Mouse (Mus musculus) CH12.LX (cell line): ENCODE results near the gene Chmp5. TPM values are rescaled to one million over a fixed set of nuclear protein-coding genes. Genes with fewer than 3 reads are reported as not detected.

Experiments used
- DNase-seq: peaks from one replicate; pipeline ENCODE4 v3.0.0-alpha.2; 2013; ENCODE audit errors: extremely low read depth
- H3K27ac ChIP-seq: 2 replicates; pipeline ENCODE4 v1.5.1; 2012; ENCODE audit warnings: low read depth, mild to moderate bottlenecking, control low read depth, moderate library complexity; ENCODE audit not compliant: insufficient read depth
- H3K27me3 ChIP-seq: replicated peaks from 2 replicates; pipeline ENCODE3; 2012; ENCODE audit warnings: inconsistent platforms
- H3K36me3 ChIP-seq, 2 experiments: replicated peaks in 1 of 2; 2 replicates each; pipeline versions ENCODE3 to v1.6.1; 2012; ENCODE audit warnings: inconsistent platforms in 1 of 2, low read length in 1 of 2, mild to moderate bottlenecking in 1 of 2, mixed read lengths in 1 of 2, moderate library complexity in 1 of 2; ENCODE audit not compliant: control insufficient read depth in 1 of 2, insufficient read depth in 1 of 2
- H3K4me1 ChIP-seq, 2 experiments: 2 replicates each; pipeline ENCODE4 v1.6.1; 2012; ENCODE audit warnings: inconsistent platforms in 1 of 2, moderate library complexity in 1 of 2; ENCODE audit not compliant: insufficient read depth in 2 of 2, control insufficient read depth in 1 of 2
- H3K4me2 ChIP-seq: 2 replicates; pipeline ENCODE4 v1.6.1; 2012; ENCODE audit warnings: low read depth, mild to moderate bottlenecking, control low read depth; ENCODE audit not compliant: poor library complexity, insufficient read depth, severe bottlenecking
- H3K4me3 ChIP-seq, 3 experiments: fragments of 150-350 bp in 1 of 3; sonication (generic) in 1 of 3; replicated peaks in 1 of 3; 2 replicates each; pipeline versions ENCODE3 to v1.5.1; 2011 to 2012; ENCODE audit warnings: low read depth in 2 of 3, low read length in 2 of 3, mild to moderate bottlenecking in 2 of 3, moderate library complexity in 2 of 3, control low read depth in 1 of 3, improper control_type of control experiment in 1 of 3, inconsistent platforms in 1 of 3, mixed read lengths in 1 of 3; ENCODE audit not compliant: poor library complexity in 1 of 3
- H3K79me2 ChIP-seq: replicated peaks from 2 replicates; pipeline ENCODE4 v1.6.1; 2012; ENCODE audit warnings: mild to moderate bottlenecking, moderate library complexity; ENCODE audit not compliant: control insufficient read depth, poor library complexity, insufficient read depth, severe bottlenecking; ENCODE audit errors: extremely low read depth
- H3K9ac ChIP-seq: 2 replicates; pipeline ENCODE4 v1.6.1; 2012; ENCODE audit warnings: low read depth, mild to moderate bottlenecking, control low read depth, moderate library complexity; ENCODE audit not compliant: insufficient read depth
- H3K9me3 ChIP-seq: replicated peaks from 2 replicates; pipeline ENCODE3; 2012; ENCODE audit warnings: low read length, inconsistent platforms, mixed read lengths
- CHD1 ChIP-seq: IDR thresholded peaks from 2 replicates; pipeline ENCODE4 v1.6.1; 2012; ENCODE audit warnings: low read depth, low read length, improper control_type of control experiment, inconsistent platforms
- CHD2 ChIP-seq: IDR thresholded peaks from 2 replicates; pipeline ENCODE4 v1.6.1; 2011; ENCODE audit warnings: low read length, improper control_type of control experiment
- CTCF ChIP-seq, 2 experiments: IDR thresholded peaks in 1 of 2; conservative IDR thresholded peaks in 1 of 2; 2 replicates each; pipeline ENCODE4 v1.5.1; 2011 to 2012; ENCODE audit warnings: low read depth in 2 of 2, low read length in 2 of 2, improper control_type of control experiment in 1 of 2, inconsistent platforms in 1 of 2, mild to moderate bottlenecking in 1 of 2, moderate library complexity in 1 of 2
- E2F4 ChIP-seq: IDR thresholded peaks from 2 replicates; pipeline ENCODE4 v1.6.1; 2011; ENCODE audit warnings: low read depth, low read length, improper control_type of control experiment; ENCODE audit not compliant: insufficient replicate concordance
- ETS1 ChIP-seq: conservative IDR thresholded peaks from 2 replicates; pipeline ENCODE4 v1.6.1; 2012; ENCODE audit warnings: low read depth, mild to moderate bottlenecking, inconsistent platforms, low read length, improper control_type of control experiment, moderate library complexity
- GABPA ChIP-seq: IDR thresholded peaks from 2 replicates; pipeline ENCODE4 v1.6.1; 2012; ENCODE audit warnings: low read depth, low read length, improper control_type of control experiment, inconsistent platforms; ENCODE audit not compliant: insufficient replicate concordance
- HCFC1 ChIP-seq: IDR thresholded peaks from 2 replicates; pipeline ENCODE4 v1.6.1; 2012; ENCODE audit warnings: low read depth, mild to moderate bottlenecking, inconsistent platforms, low read length, improper control_type of control experiment
- IRF4 ChIP-seq: IDR thresholded peaks from 2 replicates; pipeline ENCODE4 v1.6.1; 2014; ENCODE audit warnings: low read depth, mild to moderate bottlenecking, inconsistent platforms, low read length, improper control_type of control experiment
- JUND ChIP-seq: conservative IDR thresholded peaks from 2 replicates; pipeline ENCODE4 v1.6.1; 2011; ENCODE audit warnings: low read depth, low read length, improper control_type of control experiment
- KAT2A ChIP-seq: IDR thresholded peaks from 2 replicates; pipeline ENCODE4 v1.6.1; 2012; ENCODE audit warnings: low read length, improper control_type of control experiment, inconsistent platforms; ENCODE audit not compliant: insufficient replicate concordance
- MAZ ChIP-seq: IDR thresholded peaks from 2 replicates; pipeline ENCODE4 v1.6.1; 2012; ENCODE audit warnings: low read depth, mild to moderate bottlenecking, inconsistent platforms, low read length, improper control_type of control experiment, moderate library complexity
- MEF2A ChIP-seq: IDR thresholded peaks from 2 replicates; pipeline ENCODE4 v1.6.1; 2014; ENCODE audit warnings: low read depth, mild to moderate bottlenecking, inconsistent platforms, low read length, improper control_type of control experiment, borderline replicate concordance
- MXI1 ChIP-seq: IDR thresholded peaks from 2 replicates; pipeline ENCODE4 v1.6.1; 2011; ENCODE audit warnings: mild to moderate bottlenecking, low read depth, low read length, improper control_type of control experiment
- MYC ChIP-seq: IDR thresholded peaks from 2 replicates; pipeline ENCODE4 v1.6.1; 2011; ENCODE audit warnings: low read depth, mild to moderate bottlenecking, improper control_type of control experiment, low read length
- NELFE ChIP-seq: IDR thresholded peaks from 2 replicates; pipeline ENCODE4 v1.6.1; 2011; ENCODE audit warnings: low read depth, low read length, improper control_type of control experiment
- POLR2AphosphoS2 ChIP-seq: IDR thresholded peaks from 2 replicates; pipeline ENCODE4 v1.6.1; 2011; ENCODE audit warnings: low read depth, low read length, improper control_type of control experiment
- RAD21 ChIP-seq: IDR thresholded peaks from 2 replicates; pipeline ENCODE4 v1.6.1; 2011; ENCODE audit warnings: low read depth, mild to moderate bottlenecking, low read length, improper control_type of control experiment, moderate library complexity
- SMC3 ChIP-seq: IDR thresholded peaks from 2 replicates; pipeline ENCODE4 v1.6.1; 2011; ENCODE audit warnings: low read depth, low read length, improper control_type of control experiment
- TBP ChIP-seq: conservative IDR thresholded peaks from 2 replicates; pipeline ENCODE4 v1.6.1; 2011; ENCODE audit warnings: low read depth, low read length, improper control_type of control experiment
- UBTF ChIP-seq: IDR thresholded peaks from 2 replicates; pipeline ENCODE4 v1.6.1; 2012; ENCODE audit warnings: low read depth, mild to moderate bottlenecking, inconsistent platforms, low read length, improper control_type of control experiment, moderate library complexity
- ZMIZ1 ChIP-seq: IDR thresholded peaks from 2 replicates; pipeline ENCODE4 v1.6.1; 2012; ENCODE audit warnings: low read depth, mild to moderate bottlenecking, inconsistent platforms, low read length, improper control_type of control experiment
- ZNF384 ChIP-seq: IDR thresholded peaks from 2 replicates; pipeline ENCODE4 v1.6.1; 2012; ENCODE audit warnings: low read depth, low read length, improper control_type of control experiment, inconsistent platforms
- dilution Hi-C: fragments of 300-500 bp; cut with MboI; formaldehyde crosslinking; loops from 2 replicates; pipeline ENCODE4 v1.14.3; 2020; ENCODE audit warnings: low sequenced_read_pairs; ENCODE audit not compliant: extremely low pct_unique_long_range_greater_than_20kb, extremely low pct_ligation_motif_present
- in situ Hi-C: fragments of 300-500 bp; cut with MboI; formaldehyde crosslinking; loops from 3 replicates; pipeline ENCODE4 v1.14.3; 2019; ENCODE audit warnings: low sequenced_read_pairs, low pct_ligation_motif_present, low pct_unique_long_range_greater_than_20kb, mixed read lengths
- polyA plus RNA-seq: library from polyadenylated mRNA; unstranded; fragments of >175 nt; gene quantifications from 2 replicates; pipeline ENCODE4 v1.2.1, GENCODE M21; 2012; ENCODE audit warnings: low read depth; ENCODE audit not compliant: insufficient read length
- total RNA-seq, 2 experiments: library from RNA; depleted of rRNA; stranded (reverse); fragments of 300-350 nt in 1 of 2; fragments of >200 nt in 1 of 2; gene quantifications; 2 replicates each; pipeline ENCODE4 v1.2.3; 2012 to 2014

Gene Chmp5
- total and polyA plus RNA-seq, 3 experiments = 45.9 to 86.7 (median 53.0) TPM

- dilution Hi-C loops (no loop called here), in situ Hi-C loops (no loop called here)
- Histone ChIP-seq H3K36me3 (peaks cover 0 to 2% of the 10 kb centered on the region in 2 experiments), H3K4me2 (no peak overlapping the region), H3K4me1 (peaks cover 0 to 6% of the 10 kb centered on the region in 2 experiments; a peak in 2 of 4 replicates), H3K27me3 (no peaks in the 10 kb centered on the region), H3K4me3 (no peak overlapping the region), H3K27ac (no peak overlapping the region), H3K79me2 (no peaks in the 10 kb centered on the region), H3K9me3 (no peaks in the 10 kb centered on the region), H3K9ac (no peak overlapping the region)
- no peak for DNase-seq
- TF ChIP-seq ETS1 = no peak
- no peak for TF ChIP-seq JUND
- TF ChIP-seq CHD1 = no peak
- no peak for TF ChIP-seq MEF2A
- TF ChIP-seq GABPA = no peak
- no peak for TF ChIP-seq CTCF (conservative IDR thresholded peaks at IDR 0.05 in 1 of 2, IDR thresholded peaks at IDR 0.05 in 1 of 2; ENCODE audit: low read depth in 2 of 2, low read length in 2 of 2)
Measured at GRCm38 (mm10) chr4:40925568-40925967, 22.6 kb upstream of the Chmp5 start.

- H3K27ac ChIP-seq = no peak overlapping the region
Measured at GRCm38 (mm10) chr4:40929046-40929445, 19.2 kb upstream of the Chmp5 start.

GRCm38 (mm10) chr4:40933694-40934093 is 14.5 kb upstream of the Chmp5 start:
- TF ChIP-seq CHD1 = no peak
- no peak for TF ChIP-seq CHD2
- TF ChIP-seq KAT2A = no peak
- TF ChIP-seq E2F4 = no peak
- TF ChIP-seq TBP = no peak
- TF ChIP-seq ZMIZ1 = no peak
- no peak for TF ChIP-seq ZNF384
- TF ChIP-seq UBTF = no peak
- TF ChIP-seq MAZ = no peak
- no peak for TF ChIP-seq IRF4
- no peak for TF ChIP-seq POLR2AphosphoS2
- TF ChIP-seq SMC3 = no peak
- no peak for TF ChIP-seq RAD21
- TF ChIP-seq NELFE = no peak
- TF ChIP-seq MXI1 = no peak
- TF ChIP-seq GABPA = no peak
- no peak for TF ChIP-seq HCFC1
- in situ Hi-C loops (no loop called here), dilution Hi-C loops (no loop called here)
- peaks cover 0 to 6% of the 10 kb centered on the region in 2 experiments; a peak in 2 of 4 replicates for H3K4me1 ChIP-seq
- no peaks in the 10 kb centered on the region for H3K9me3 ChIP-seq
- DNase-seq = no peak
- no peak overlapping the region for H3K27ac ChIP-seq
- no peak overlapping the region for H3K4me3 ChIP-seq
- no peak overlapping the region for H3K4me2 ChIP-seq
- no peak overlapping the region for H3K9ac ChIP-seq
- peaks cover 48 to 73% of the 10 kb centered on the region in 2 experiments for H3K36me3 ChIP-seq
- no peaks in the 10 kb centered on the region for H3K79me2 ChIP-seq
- H3K27me3 ChIP-seq = no peaks in the 10 kb centered on the region

More at GRCm38 (mm10) chr4:40929046-40929445, 19.2 kb upstream of the Chmp5 start:
- no peaks in the 10 kb centered on the region for H3K79me2 ChIP-seq
- DNase-seq = peak; percentile 34
- no peak overlapping the region for H3K9ac ChIP-seq
- no peaks in the 10 kb centered on the region for H3K27me3 ChIP-seq
- H3K9me3 ChIP-seq = no peaks in the 10 kb centered on the region
- dilution Hi-C loops = no loop called here
- in situ Hi-C loops = no loop called here
- H3K4me1 ChIP-seq = peaks cover 0 to 6% of the 10 kb centered on the region in 2 experiments; a peak in 2 of 4 replicates
- no peak overlapping the region for H3K4me2 ChIP-seq
- no peak for TF ChIP-seq MYC
- no peak for TF ChIP-seq UBTF
- TF ChIP-seq MEF2A = no peak
- no peak overlapping the region for H3K4me3 ChIP-seq
- H3K36me3 ChIP-seq = peaks cover 9 to 30% of the 10 kb centered on the region in 2 experiments
